Mouse (Mus musculus) midbrain, embryonic 12.5 days (tissue): ENCODE measurements at regions not wholly inside any gene's neighbourhood (a gene's known extent, or its start where the extent isn't known, plus 50 kb on each side); places are given as distances from the start of the nearest gene placed in this dataset.

Experiments
- ATAC-seq: fragments of 200-750 bp; cut with Nextera tagmentation; 2 replicates; pipeline ENCODE4 v1.8.0; 2017; ENCODE audit warnings: low read depth, moderate TSS enrichment, moderate library complexity; ENCODE audit not compliant: low FRiP score
- H3K27ac ChIP-seq: fragments of 300-500 bp; sonication (generic); replicated peaks from 2 replicates; pipeline ENCODE4 v1.5.1; 2016; ENCODE audit warnings: mild to moderate bottlenecking
- H3K27me3 ChIP-seq: fragments of 300-500 bp; sonication (generic); 2 replicates; pipeline ENCODE4 v1.6.1; 2016; ENCODE audit warnings: mild to moderate bottlenecking
- H3K36me3 ChIP-seq: fragments of 300-500 bp; sonication (generic); 2 replicates; pipeline ENCODE4 v1.6.1; 2016
- H3K4me1 ChIP-seq: fragments of 300-500 bp; sonication (generic); 2 replicates; pipeline ENCODE4 v1.6.1; 2016
- H3K4me2 ChIP-seq: fragments of 300-500 bp; sonication (generic); replicated peaks from 2 replicates; pipeline ENCODE4 v1.6.1; 2016; ENCODE audit warnings: mild to moderate bottlenecking, moderate library complexity
- H3K4me3 ChIP-seq: fragments of 300-500 bp; sonication (generic); 2 replicates; pipeline ENCODE4 v1.5.1; 2016; ENCODE audit warnings: mild to moderate bottlenecking
- H3K9ac ChIP-seq: fragments of 300-500 bp; sonication (generic); replicated peaks from 2 replicates; pipeline ENCODE4 v1.6.1; 2016; ENCODE audit warnings: mild to moderate bottlenecking, moderate library complexity
- H3K9me3 ChIP-seq: fragments of 300-500 bp; sonication (generic); 2 replicates; pipeline ENCODE4 v1.6.1; 2016; ENCODE audit warnings: mild to moderate bottlenecking
- WGBS: fragments of 180-500 bp; shearing (Covaris S2); methylation state at CpG from one replicate; pipeline ENCODE4 v1.1.7; 2016; 5-methylcytosine and 5-hydroxymethylcytosine counted together

DNA sequence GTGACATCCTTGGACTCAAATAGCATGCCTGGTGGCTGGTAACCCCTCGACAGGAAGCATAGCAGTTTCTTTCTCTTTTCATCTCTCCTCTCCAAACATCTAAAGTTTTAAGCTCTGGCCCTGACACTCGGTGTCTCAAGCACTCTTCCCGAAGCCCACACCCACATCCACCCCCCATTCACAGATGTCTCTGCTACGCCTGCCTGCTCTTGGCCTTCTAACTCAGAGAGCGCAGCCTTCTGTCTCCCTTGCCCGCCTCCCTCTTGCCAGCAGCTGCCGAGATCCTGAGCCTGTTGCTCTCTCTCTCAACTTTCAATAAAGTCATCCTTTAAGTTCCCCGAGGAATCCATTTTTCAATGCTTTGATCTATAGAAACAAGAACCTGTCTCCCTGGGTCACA lies 277.1 kb upstream of the Sulf2 start:
- no peak overlapping the region for H3K4me2 ChIP-seq
- no peak for ATAC-seq
- H3K36me3 ChIP-seq, result no peaks in the 10 kb centered on the region
- peaks cover 28% of the 10 kb centered on the region for H3K4me1 ChIP-seq
- H3K9me3 ChIP-seq, result no peaks in the 10 kb centered on the region
- H3K27ac ChIP-seq, result no peak overlapping the region
- H3K27me3 ChIP-seq, result peaks cover 40% of the 10 kb centered on the region
- WGBS, result 57% methylated on average over 8 of the region's 8 CpGs
- no peak overlapping the region for H3K4me3 ChIP-seq
- no peak overlapping the region for H3K9ac ChIP-seq

DNA sequence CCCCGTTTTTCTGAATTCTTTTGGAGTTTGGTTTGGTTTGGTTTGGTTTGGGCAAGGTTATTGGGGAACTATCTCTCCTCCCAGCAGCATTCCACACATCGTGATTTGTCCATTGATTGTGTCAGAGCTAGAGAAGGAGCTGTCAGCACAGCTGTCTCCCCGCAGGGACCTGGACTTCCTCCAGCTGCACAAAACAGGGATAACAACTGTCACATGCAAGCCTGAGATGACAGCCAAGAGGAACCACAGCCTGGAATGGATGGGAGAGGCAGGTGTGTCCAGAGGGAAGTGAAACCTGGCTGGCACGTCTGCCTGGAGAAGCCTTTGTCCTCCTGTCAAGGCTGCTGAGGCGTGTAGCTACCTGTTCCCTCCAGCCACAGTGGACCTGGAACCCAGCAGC lies 274.5 kb upstream of the Sulf2 start:
- 68% methylated on average over 5 of the region's 5 CpGs for WGBS
- H3K9ac ChIP-seq, result no peak overlapping the region
- H3K4me2 ChIP-seq, result no peak overlapping the region
- no peak overlapping the region for H3K4me3 ChIP-seq
- H3K27me3 ChIP-seq, result peaks cover 52% of the 10 kb centered on the region
- H3K9me3 ChIP-seq, result no peaks in the 10 kb centered on the region
- H3K4me1 ChIP-seq, result peaks cover 40% of the 10 kb centered on the region
- no peak overlapping the region for H3K27ac ChIP-seq
- no peak for ATAC-seq
- H3K36me3 ChIP-seq, result no peaks in the 10 kb centered on the region

GRCm38 (mm10) chr2:166429494-166429893 lies 274.0 kb upstream of the Sulf2 start:
- Histone ChIP-seq H3K27me3 (peaks cover 56% of the 10 kb centered on the region), H3K4me3 (no peak overlapping the region), H3K36me3 (no peaks in the 10 kb centered on the region), H3K9me3 (no peaks in the 10 kb centered on the region), H3K9ac (no peak overlapping the region), H3K27ac (no peak overlapping the region), H3K4me1 (peaks cover 36% of the 10 kb centered on the region), H3K4me2 (no peak overlapping the region)
- WGBS, result 84% methylated on average over 12 of the region's 12 CpGs
- ATAC-seq, result no peak

- no peak overlapping the region for H3K4me3 ChIP-seq
- no peak overlapping the region for H3K27ac ChIP-seq
Measured at GRCm38 (mm10) chr2:166427390-166427789, 271.9 kb upstream of the Sulf2 start.

DNA sequence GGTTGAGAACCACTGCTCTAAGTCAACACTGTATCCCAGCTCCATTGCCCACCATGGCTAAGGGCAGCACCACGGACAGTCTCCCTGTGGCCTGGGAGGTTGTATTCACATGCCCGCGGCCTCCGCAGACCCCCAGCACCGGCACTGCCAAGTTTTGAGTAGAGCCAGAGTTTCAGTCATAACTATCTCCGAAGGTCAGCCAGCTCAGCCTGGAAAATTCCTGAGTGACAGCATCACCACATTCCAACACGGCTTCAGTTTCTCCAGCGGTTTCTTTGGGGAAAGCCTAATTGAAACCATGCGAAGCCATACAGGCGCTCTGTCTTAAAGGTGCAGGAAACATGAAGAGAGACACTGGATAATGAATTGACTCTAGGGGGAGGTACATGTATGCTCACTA lies 271.5 kb upstream of the Sulf2 start:
- 53% methylated on average over 10 of the region's 10 CpGs for WGBS
- Histone ChIP-seq H3K27ac (no peak overlapping the region), H3K4me3 (no peak overlapping the region), H3K36me3 (no peaks in the 10 kb centered on the region), H3K4me2 (no peak overlapping the region), H3K27me3 (peaks cover 54% of the 10 kb centered on the region), H3K9me3 (no peaks in the 10 kb centered on the region), H3K4me1 (peaks cover 36% of the 10 kb centered on the region), H3K9ac (no peak overlapping the region)
- ATAC-seq, result no peak

More at GRCm38 (mm10) chr2:166427390-166427789, 271.9 kb upstream of the Sulf2 start:
- Histone ChIP-seq H3K9me3 (no peaks in the 10 kb centered on the region), H3K27me3 (peaks cover 58% of the 10 kb centered on the region), H3K9ac (no peak overlapping the region), H3K4me2 (no peak overlapping the region), H3K4me1 (peaks cover 36% of the 10 kb centered on the region), H3K36me3 (no peaks in the 10 kb centered on the region)
- WGBS, result 74% methylated on average over 6 of the region's 6 CpGs
- ATAC-seq, result no peak

GRCm38 (mm10) chr2:166426457-166426856 lies 271.0 kb upstream of the Sulf2 start:
- peaks cover 36% of the 10 kb centered on the region for H3K4me1 ChIP-seq
- H3K9ac ChIP-seq, result no peak overlapping the region
- no peaks in the 10 kb centered on the region for H3K36me3 ChIP-seq
- no peak overlapping the region for H3K4me2 ChIP-seq
- no peak overlapping the region for H3K4me3 ChIP-seq
- no peak overlapping the region for H3K27ac ChIP-seq
- peaks cover 54% of the 10 kb centered on the region for H3K27me3 ChIP-seq
- WGBS, result 34% methylated on average over 6 of the region's 6 CpGs
- ATAC-seq, result no peak
- H3K9me3 ChIP-seq, result no peaks in the 10 kb centered on the region

DNA sequence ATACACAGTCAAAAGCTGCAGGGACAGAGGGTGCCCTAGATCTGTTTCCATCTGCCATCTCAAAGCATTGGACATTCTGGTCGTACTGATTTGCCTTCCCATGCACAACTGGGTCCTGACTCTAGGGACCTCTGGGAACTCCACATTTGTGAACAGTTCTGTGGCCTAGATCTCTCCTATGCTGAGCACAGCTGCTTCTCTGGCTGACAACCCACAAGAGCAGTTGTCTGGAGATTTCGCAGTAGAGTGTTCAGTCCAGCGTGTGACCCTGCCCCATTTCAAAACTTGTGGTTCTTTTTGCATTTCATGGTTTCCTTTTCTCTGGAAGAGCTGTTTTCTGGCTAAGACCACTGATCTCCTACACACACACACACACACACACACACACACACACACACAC lies 269.7 kb upstream of the Sulf2 start:
- H3K27me3 ChIP-seq, result peaks cover 63% of the 10 kb centered on the region
- no peak overlapping the region for H3K27ac ChIP-seq
- WGBS, result 94% methylated on average over 3 of the region's 3 CpGs

GRCm38 (mm10) chr2:166423132-166423660 lies 267.7 kb upstream of the Sulf2 start:
- Histone ChIP-seq H3K4me1 (peaks cover 43% of the 10 kb centered on the region), H3K4me2 (no peak overlapping the region), H3K27ac (no peak overlapping the region), H3K27me3 (peaks cover 48% of the 10 kb centered on the region), H3K9ac (no peak overlapping the region), H3K36me3 (no peaks in the 10 kb centered on the region), H3K9me3 (no peaks in the 10 kb centered on the region), H3K4me3 (no peak overlapping the region)
- ATAC-seq, result peak; percentile 82; the same call in 1 of the 2 replicates
- 23% methylated on average over 6 of the region's 6 CpGs for whole genome bisulfite sequencing

More for the DNA sequence above, 269.7 kb upstream of the Sulf2 start:
- Histone ChIP-seq H3K9me3 (no peaks in the 10 kb centered on the region), H3K4me3 (no peak overlapping the region), H3K4me1 (peaks cover 35% of the 10 kb centered on the region), H3K36me3 (no peaks in the 10 kb centered on the region), H3K4me2 (no peak overlapping the region), H3K9ac (no peak overlapping the region)
- ATAC-seq, result no peak

GRCm38 (mm10) chr2:166420275-166420674 lies 264.8 kb upstream of the Sulf2 start:
- ATAC-seq, result no peak
- H3K36me3 ChIP-seq, result no peaks in the 10 kb centered on the region
- no peak overlapping the region for H3K4me2 ChIP-seq
- no peak overlapping the region for H3K9ac ChIP-seq
- H3K27ac ChIP-seq, result no peak overlapping the region
- 77% methylated on average over 8 of the region's 8 CpGs for WGBS
- H3K27me3 ChIP-seq, result peaks cover 51% of the 10 kb centered on the region
- H3K4me1 ChIP-seq, result peaks cover 30% of the 10 kb centered on the region
- no peak overlapping the region for H3K4me3 ChIP-seq
- H3K9me3 ChIP-seq, result no peaks in the 10 kb centered on the region

- 51% methylated on average over 9 of the region's 9 CpGs for WGBS
- Histone ChIP-seq H3K4me3 (no peak overlapping the region), H3K9me3 (no peaks in the 10 kb centered on the region), H3K27ac (no peak overlapping the region), H3K36me3 (no peaks in the 10 kb centered on the region), H3K4me1 (peaks cover 30% of the 10 kb centered on the region), H3K9ac (no peak overlapping the region), H3K4me2 (no peak overlapping the region), H3K27me3 (peaks cover 45% of the 10 kb centered on the region)
- no peak for ATAC-seq
Measured at GRCm38 (mm10) chr2:166419271-166419670, 263.8 kb upstream of the Sulf2 start.

GRCm38 (mm10) chr2:166418279-166418678 lies 262.8 kb upstream of the Sulf2 start:
- 78% methylated on average over 8 of the region's 8 CpGs for WGBS
- Histone ChIP-seq H3K27ac (no peak overlapping the region), H3K4me2 (no peak overlapping the region), H3K9ac (no peak overlapping the region), H3K36me3 (no peaks in the 10 kb centered on the region), H3K9me3 (no peaks in the 10 kb centered on the region), H3K4me1 (peaks cover 22% of the 10 kb centered on the region), H3K27me3 (peaks cover 46% of the 10 kb centered on the region), H3K4me3 (no peak overlapping the region)
- ATAC-seq, result no peak

DNA sequence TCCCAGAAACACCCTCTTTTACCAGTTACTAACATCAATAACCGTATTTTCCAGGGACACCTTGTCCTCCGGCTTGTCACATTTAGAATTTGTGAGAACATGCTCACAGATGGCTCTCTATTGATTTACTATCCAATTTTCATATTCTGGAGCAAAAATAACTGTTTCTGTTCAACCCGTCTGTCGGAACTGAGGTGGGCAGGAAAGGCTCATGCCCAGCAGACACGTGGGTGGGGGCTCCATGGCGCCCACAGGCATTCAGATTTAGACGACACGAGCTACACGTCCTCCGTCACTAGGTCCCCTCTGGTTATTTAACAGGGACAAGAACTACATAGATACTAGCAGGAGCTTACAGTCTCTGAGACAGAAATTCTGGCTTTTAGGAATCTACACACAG lies 262.2 kb upstream of the Sulf2 start:
- peaks cover 52% of the 10 kb centered on the region for H3K27me3 ChIP-seq

GRCm38 (mm10) chr2:166415481-166415965 lies 260.1 kb upstream of the Sulf2 start:
- no peak overlapping the region for H3K9ac ChIP-seq
- no peak overlapping the region for H3K27ac ChIP-seq
- peaks cover 39% of the 10 kb centered on the region for H3K4me1 ChIP-seq
- no peak for ATAC-seq
- no peak overlapping the region for H3K4me3 ChIP-seq
- no peak overlapping the region for H3K4me2 ChIP-seq
- no peaks in the 10 kb centered on the region for H3K36me3 ChIP-seq
- 77% methylated on average over 16 of the region's 16 CpGs for WGBS
- H3K27me3 ChIP-seq, result peaks cover 53% of the 10 kb centered on the region
- no peaks in the 10 kb centered on the region for H3K9me3 ChIP-seq

More for the DNA sequence above, 262.2 kb upstream of the Sulf2 start:
- 88% methylated on average over 10 of the region's 10 CpGs for WGBS
- no peak overlapping the region for H3K4me3 ChIP-seq
- no peak for ATAC-seq
- no peaks in the 10 kb centered on the region for H3K36me3 ChIP-seq
- no peaks in the 10 kb centered on the region for H3K9me3 ChIP-seq
- no peak overlapping the region for H3K27ac ChIP-seq
- peaks cover 22% of the 10 kb centered on the region for H3K4me1 ChIP-seq
- no peak overlapping the region for H3K4me2 ChIP-seq
- H3K9ac ChIP-seq, result no peak overlapping the region
